Mouse (Mus musculus) yolk sac, embryonic 10.5 days (tissue): ENCODE results near the gene Pgbd1.
"Not testable (repeated sequence)": the region's sequence is repeated elsewhere in the genome, so short reads cannot be mapped to it uniquely, and the experiment has no call there.

Experiments used
- DNase-seq: peaks from one replicate; pipeline ENCODE4 v3.0.0-alpha.2; 2017; ENCODE audit warnings: low spot score

The Pgbd1 gene

GRCm38 (mm10) chr13:21440503-21441206 lies at the start of gene Pgbd1:
Gene Pgbd1, minus strand, starts transcription at chr13:21441058.
- DNase-seq = peak; percentile 71

- DNase-seq = no peak
Observed at GRCm38 (mm10) chr13:21486881-21487280, 46.0 kb upstream of the Pgbd1 start.

- DNase-seq = peak; percentile 56
Observed at GRCm38 (mm10) chr13:21478759-21479670, 38.2 kb upstream of the Pgbd1 start, which contains the start of the genes Zkscan4 and Gm10065. Gene Zkscan4, plus strand, starts transcription at chr13:21478907. Gene Gm10065, minus strand, starts transcription at chr13:21479441.

- DNase-seq = no peak
Observed at GRCm38 (mm10) chr13:21472427-21472826, 31.6 kb upstream of the Pgbd1 start.

- no peak for DNase-seq
Observed at GRCm38 (mm10) chr13:21469097-21469496, 28.2 kb upstream of the Pgbd1 start.

- DNase-seq = peak; percentile 90
Observed at GRCm38 (mm10) chr13:21468061-21469019, 27.5 kb upstream of the Pgbd1 start, which contains the start of gene Nkapl. Gene Nkapl, minus strand, starts transcription at chr13:21468509.

GRCm38 (mm10) chr13:21467336-21467735 lies 26.5 kb upstream of the Pgbd1 start:
- DNase-seq = no peak

GRCm38 (mm10) chr13:21462516-21462915 lies 21.7 kb upstream of the Pgbd1 start:
- not testable (repeated sequence) for DNase-seq

- DNase-seq = peak; percentile 71
Observed at GRCm38 (mm10) chr13:21456347-21456746, 15.5 kb upstream of the Pgbd1 start.

- peak; percentile 55 for DNase-seq
Observed at GRCm38 (mm10) chr13:21454133-21454532, 13.3 kb upstream of the Pgbd1 start.

GRCm38 (mm10) chr13:21453449-21453848 lies 12.6 kb upstream of the Pgbd1 start, which contains the start of gene Zscan26:
Gene Zscan26, minus strand, starts transcription at chr13:21453730.
- DNase-seq = peak; percentile 88

- DNase-seq = no peak
Observed at GRCm38 (mm10) chr13:21453042-21453441, 12.2 kb upstream of the Pgbd1 start.

GRCm38 (mm10) chr13:21447856-21448614 lies 7.2 kb upstream of the Pgbd1 start:
- DNase-seq = peak; percentile 58

GRCm38 (mm10) chr13:21446796-21447195 lies 5.9 kb upstream of the Pgbd1 start:
- DNase-seq = no peak

- DNase-seq = no peak
Observed at GRCm38 (mm10) chr13:21441207-21441572, 332 bp upstream of the Pgbd1 start.

- DNase-seq = no peak
Observed at GRCm38 (mm10) chr13:21435476-21435875, 5.4 kb downstream of the Pgbd1 start.

GRCm38 (mm10) chr13:21427631-21428030 lies 13.2 kb downstream of the Pgbd1 start:
- DNase-seq = no peak

- DNase-seq = no peak
Observed at GRCm38 (mm10) chr13:21423301-21423700, 17.6 kb downstream of the Pgbd1 start.

- no peak for DNase-seq
Observed at GRCm38 (mm10) chr13:21418865-21419264, 22.0 kb downstream of the Pgbd1 start.

- no peak for DNase-seq
Observed at GRCm38 (mm10) chr13:21417298-21418010, 23.4 kb downstream of the Pgbd1 start.
